Mouse (Mus musculus): ENCODE measurements at regions not wholly inside any gene's neighbourhood (a gene's known extent, or its start where the extent isn't known, plus 50 kb on each side); places are given as distances from the start of the nearest gene placed in this dataset.

GRCm38 (mm10) chr3:39295255-39295654 lies 408.5 kb downstream of the Fat4 start:
- no peak for TF ChIP-seq POLR2A (IDR thresholded peaks at IDR 0.05; ENCODE audit: borderline replicate concordance, low read depth, low read length)
- TF ChIP-seq CTCF (IDR thresholded peaks at IDR 0.05; ENCODE audit: low read depth, low read length) = no peak
